Mouse (Mus musculus) common myeloid progenitor, adult 5-6 weeks (primary cell): ENCODE measurements at regions not wholly inside any gene's neighbourhood (a gene's known extent, or its start where the extent isn't known, plus 50 kb on each side); places are given as distances from the start of the nearest gene placed in this dataset.

Experiments used
- ATAC-seq: replicated peaks from 2 replicates; pipeline ENCODE4 v1.8.0; 2016; ENCODE audit warnings: low read depth, mild to moderate bottlenecking, moderate TSS enrichment, inconsistent platforms; ENCODE audit not compliant: poor library complexity, severe bottlenecking

- no peak for ATAC-seq
Measured at GRCm38 (mm10) chr12:29106893-29107719, 355.5 kb downstream of the Eipr1 start.

- ATAC-seq, result no peak
Measured at GRCm38 (mm10) chr12:29107720-29108051, 356.1 kb downstream of the Eipr1 start.

- no peak for ATAC-seq
Measured at GRCm38 (mm10) chr12:29118336-29118735, 366.7 kb downstream of the Eipr1 start.

- ATAC-seq, result no peak
Measured at GRCm38 (mm10) chr12:29121159-29121558, 369.6 kb downstream of the Eipr1 start.

- ATAC-seq, result no peak
Measured at GRCm38 (mm10) chr12:29122931-29123330, 371.3 kb downstream of the Eipr1 start.

GRCm38 (mm10) chr12:29124079-29124668, 372.6 kb downstream of the Eipr1 start:
- no peak for ATAC-seq

GRCm38 (mm10) chr12:29128844-29129243, 377.2 kb downstream of the Eipr1 start:
- ATAC-seq, result no peak

GRCm38 (mm10) chr12:29129331-29129730, 377.7 kb downstream of the Eipr1 start:
- ATAC-seq, result no peak

GRCm38 (mm10) chr12:29134326-29134725, 382.7 kb downstream of the Eipr1 start:
- ATAC-seq, result no peak

GRCm38 (mm10) chr12:29136850-29137268, 385.3 kb downstream of the Eipr1 start:
- no peak for ATAC-seq

- no peak for ATAC-seq
Measured at GRCm38 (mm10) chr12:29137455-29137854, 385.9 kb downstream of the Eipr1 start.

- ATAC-seq, result no peak
Measured at GRCm38 (mm10) chr12:29140576-29140975, 387.6 kb upstream of the Myt1l start.

- no peak for ATAC-seq
Measured at GRCm38 (mm10) chr12:29141132-29141531, 387.1 kb upstream of the Myt1l start.

GRCm38 (mm10) chr12:29141855-29142254, 386.3 kb upstream of the Myt1l start:
- ATAC-seq, result no peak

- ATAC-seq, result no peak
Measured at GRCm38 (mm10) chr12:29143297-29143696, 384.9 kb upstream of the Myt1l start.

- ATAC-seq, result no peak
Measured at GRCm38 (mm10) chr12:29160920-29161319, 367.3 kb upstream of the Myt1l start.

GRCm38 (mm10) chr12:29161546-29161945, 366.6 kb upstream of the Myt1l start:
- no peak for ATAC-seq

- no peak for ATAC-seq
Measured at GRCm38 (mm10) chr12:29164701-29165100, 363.5 kb upstream of the Myt1l start.

- no peak for ATAC-seq
Measured at GRCm38 (mm10) chr12:29166316-29166715, 361.9 kb upstream of the Myt1l start.

GRCm38 (mm10) chr12:29167922-29168321, 360.3 kb upstream of the Myt1l start:
- no peak for ATAC-seq

- ATAC-seq, result no peak
Measured at GRCm38 (mm10) chr12:29175698-29176440, 352.3 kb upstream of the Myt1l start.
